Comparison of ENCODE assay signal across 18 mouse cellular contexts in the genomic region with DNA sequence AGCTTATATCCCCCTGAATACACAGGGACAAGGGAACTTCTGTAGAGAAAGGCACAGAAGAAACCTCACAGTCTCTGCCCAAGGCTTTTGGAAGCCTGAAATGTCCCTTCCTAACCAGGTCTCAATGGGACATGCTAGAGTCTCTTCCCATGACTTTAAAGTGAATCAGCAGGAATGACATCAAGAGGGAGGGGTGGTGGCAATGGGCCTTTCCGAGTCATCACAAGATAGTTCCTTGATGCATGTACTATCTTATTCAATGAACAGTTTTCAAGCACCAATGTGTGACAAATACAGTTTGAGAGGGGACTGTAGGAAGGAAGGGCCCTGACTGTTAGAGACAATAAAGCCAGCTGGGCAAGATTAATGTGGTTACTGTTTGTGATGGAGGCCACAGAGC. TPM values are rescaled to one million over a fixed set of nuclear protein-coding genes. Genes with fewer than 3 reads are reported as not detected.
A peak's percentile ranks its signal among the peaks of the same experiment; 100 is the strongest.
DNase-seq lines count a peak whose midpoint lies in the region; ATAC-seq and TF ChIP-seq lines count a peak whose summit lies in the region.
"Had no signal": no experiment of that assay in that cellular context is flagged by ENCODE, and none has a peak within 500 bp of the region (broad histone marks: within the 10 kb centered on the region; RNA-seq: fewer than 3 reads in every experiment).

No protein-coding gene starts in this region.

- peak overlapping the region; percentile 54 for H3K27ac ChIP-seq in kidney, embryonic 15.5 days
- peak overlapping the region; percentile 66; the same call in 1 of the 2 replicates for H3K27ac ChIP-seq in neural tube, embryonic 15.5 days (replicated peaks)
- no peak overlapping the region for H3K27ac ChIP-seq in intestine, postnatal 0 days (ENCODE audit: low read depth, low read length)
- H3K27ac ChIP-seq: embryonic facial prominence, embryonic 12.5 days had no signal

- peaks cover 22% of the 10 kb centered on the region; the same call in 1 of the 2 replicates for H3K4me1 ChIP-seq in kidney, embryonic 15.5 days
- peaks cover 22% of the 10 kb centered on the region for H3K4me1 ChIP-seq in neural tube, embryonic 15.5 days
- H3K4me1 ChIP-seq in intestine, postnatal 0 days (replicated peaks; ENCODE audit: control insufficient read depth, insufficient read depth, low read length) = no peaks in the 10 kb centered on the region
- H3K4me1 ChIP-seq: embryonic facial prominence, embryonic 12.5 days had no signal

- H3K4me2 ChIP-seq in kidney, embryonic 15.5 days = no peak overlapping the region
- no peak overlapping the region for H3K4me2 ChIP-seq in neural tube, embryonic 15.5 days
- no peak overlapping the region for H3K4me2 ChIP-seq in intestine, postnatal 0 days (replicated peaks; ENCODE audit: low read depth)
- H3K4me2 ChIP-seq: embryonic facial prominence, embryonic 12.5 days had no signal

- ATAC-seq in kidney, embryonic 15.5 days (replicated peaks; ENCODE audit: low FRiP score) = no peak
- ATAC-seq in neural tube, embryonic 15.5 days (ENCODE audit: low FRiP score) = no peak
- ATAC-seq in intestine, postnatal 0 days = no peak
- ATAC-seq: forebrain, postnatal 0 days; inflammation-experienced regulatory T-cells, adult 6 months; midbrain, embryonic 16.5 days had no signal

- H3K9ac ChIP-seq in kidney, embryonic 15.5 days = no peak overlapping the region
- no peak overlapping the region for H3K9ac ChIP-seq in neural tube, embryonic 15.5 days (replicated peaks)
- no peak overlapping the region for H3K9ac ChIP-seq in intestine, postnatal 0 days (ENCODE audit: low read depth, low read length)
- H3K9ac ChIP-seq: embryonic facial prominence, embryonic 12.5 days; forebrain, postnatal 0 days had no signal

- DNase-seq in heart, adult 11 months = peak; percentile 66
- DNase-seq in heart, postnatal 36 days = no peak
- DNase-seq in kidney, postnatal 25 days = no peak
- peak; percentile 22 for DNase-seq in lung, postnatal 10 days
- no peak for DNase-seq in lung, postnatal 4 days
- DNase-seq: adrenal gland, postnatal 14 days; cerebellum, adult 2 months; forebrain, postnatal 0 days; heart, postnatal 4 days; kidney, postnatal 10 days; right cerebral cortex, postnatal 14 days had no signal

- intact Hi-C loops in heart, postnatal 36 days (cut with DNase I) = no loop called here

- no peak overlapping the region for H3K4me3 ChIP-seq in kidney, embryonic 15.5 days (replicated peaks)
- no peak overlapping the region for H3K4me3 ChIP-seq in neural tube, embryonic 15.5 days (replicated peaks)
- no peak overlapping the region for H3K4me3 ChIP-seq in intestine, postnatal 0 days (ENCODE audit: low read depth, low read length)
- H3K4me3 ChIP-seq: embryonic facial prominence, embryonic 12.5 days had no signal

- no peaks in the 10 kb centered on the region for H3K36me3 ChIP-seq in kidney, embryonic 15.5 days
- no peaks in the 10 kb centered on the region for H3K36me3 ChIP-seq in neural tube, embryonic 15.5 days
- H3K36me3 ChIP-seq in intestine, postnatal 0 days (ENCODE audit: control insufficient read depth, insufficient read depth) = no peaks in the 10 kb centered on the region
- H3K36me3 ChIP-seq: embryonic facial prominence, embryonic 12.5 days had no signal

- no peak for TF ChIP-seq CTCF in intestine, postnatal 0 days (IDR thresholded peaks at IDR 0.05; ENCODE audit: low read depth)

- H3K27me3 ChIP-seq in kidney, embryonic 15.5 days = 0 out of 2 replicates have a peak, but pooled peaks cover 3% of the 10 kb centered on the region
- H3K27me3 ChIP-seq in neural tube, embryonic 15.5 days (replicated peaks) = no peaks in the 10 kb centered on the region
- H3K27me3 ChIP-seq in intestine, postnatal 0 days (replicated peaks; ENCODE audit: control insufficient read depth, insufficient read depth, low read length) = no peaks in the 10 kb centered on the region
- H3K27me3 ChIP-seq: embryonic facial prominence, embryonic 12.5 days had no signal

- no peaks in the 10 kb centered on the region for H3K9me3 ChIP-seq in kidney, embryonic 15.5 days (replicated peaks)
- H3K9me3 ChIP-seq in neural tube, embryonic 15.5 days (replicated peaks) = no peaks in the 10 kb centered on the region
- H3K9me3 ChIP-seq in intestine, postnatal 0 days (ENCODE audit: control insufficient read depth) = no peaks in the 10 kb centered on the region
- H3K9me3 ChIP-seq: embryonic facial prominence, embryonic 12.5 days had no signal

- 95% methylated on average over 1 of the region's 1 CpGs for WGBS in kidney, embryonic 15.5 days
- 69% methylated on average over 1 of the region's 1 CpGs for WGBS in neural tube, embryonic 15.5 days
- 79% methylated on average over 1 of the region's 1 CpGs for WGBS in intestine, postnatal 0 days

RNA-seq across cellular contexts. Expression of gene Tspan18, which starts 20.3 kb away (rescaled TPM):
- total RNA-seq in heart, postnatal 36 days (2021) = 10 to 100 TPM; 12.4 to 16.2 TPM
- 41.0 and 44.8 TPM in 2 replicates for polyA plus RNA-seq in kidney, embryonic 15.5 days (2015; fragmentation: Nextera tagmentation; extraction: Ambion mirVana)
- polyA plus RNA-seq in neural tube, embryonic 15.5 days (2015; fragmentation: Nextera tagmentation; extraction: Ambion mirVana) = 22.0 and 29.3 TPM in 2 replicates
- polyA plus RNA-seq in intestine, postnatal 0 days (2015; fragmentation: Nextera tagmentation; extraction: Ambion mirVana) = 12.2 and 18.0 TPM in 2 replicates
- total RNA-seq: granulocyte monocyte progenitor cell, adult 5-6 weeks had no signal
- polyA plus RNA-seq: inflammation-experienced regulatory T-cells, adult 6 months had no signal

Comparison
In these comparisons a context has a peak if more than half of its experiments do, and no peak if none do; other contexts are left out.
1. DNase-seq: peak in heart, adult 11 months (single experiment) and lung, postnatal 10 days (single experiment); none in heart, postnatal 36 days (0 of 2), kidney, postnatal 25 days (0 of 2) and lung, postnatal 4 days (0 of 2).